Mouse (Mus musculus) adrenal gland, postnatal 4 days (tissue): Measurements from ENCODE around the gene Tssc4. TPM values are rescaled to one million over a fixed set of nuclear protein-coding genes. Genes with fewer than 3 reads are reported as not detected.

Experiments
- DNase-seq, 2 experiments: peaks; one replicate each; pipeline ENCODE4 v3.0.0; 2021 to 2022; ENCODE audit warnings: low spot score in 2 of 2, mixed read lengths in 2 of 2
- total RNA-seq, 2 experiments: library from RNA; stranded (reverse); gene quantifications; 2 replicates each; pipeline ENCODE4 v1.2.3; 2021

Gene Tssc4
- total RNA-seq, 2 experiments from 2014 or later, result 40.1 to 42.4 TPM

GRCm38 (mm10) chr7:143044049-143044825 lies 24.8 kb upstream of the Tssc4 start:
- no peak for DNase-seq

- DNase-seq, result no peak
Measured at GRCm38 (mm10) chr7:143044826-143045206, 24.2 kb upstream of the Tssc4 start.

GRCm38 (mm10) chr7:143046358-143046757 lies 22.7 kb upstream of the Tssc4 start:
- DNase-seq, result no peak

GRCm38 (mm10) chr7:143049331-143049730 lies 19.7 kb upstream of the Tssc4 start:
- DNase-seq, result no peak

GRCm38 (mm10) chr7:143049841-143050816 lies 18.9 kb upstream of the Tssc4 start:
- DNase-seq, result peak in 1 of 2 experiments; percentile 54

GRCm38 (mm10) chr7:143051316-143051715 lies 17.7 kb upstream of the Tssc4 start:
- no peak for DNase-seq

GRCm38 (mm10) chr7:143052626-143053007 lies 16.4 kb upstream of the Tssc4 start, which contains the start of gene Cd81:
TSS of gene Cd81 (plus strand) at chr7:143052739.
- DNase-seq, result peak; percentile 92

- DNase-seq, result peak; percentile 31 to 47
Measured at GRCm38 (mm10) chr7:143053008-143053899, 15.8 kb upstream of the Tssc4 start.

- DNase-seq, result peak in 1 of 2 experiments; percentile 8
Measured at GRCm38 (mm10) chr7:143053961-143054611, 15.0 kb upstream of the Tssc4 start.

- no peak for DNase-seq
Measured at GRCm38 (mm10) chr7:143054612-143054965, 14.5 kb upstream of the Tssc4 start.

GRCm38 (mm10) chr7:143055001-143055400 lies 14.0 kb upstream of the Tssc4 start:
- no peak for DNase-seq

- no peak for DNase-seq
Measured at GRCm38 (mm10) chr7:143055499-143056186, 13.4 kb upstream of the Tssc4 start.

GRCm38 (mm10) chr7:143057023-143057422 lies 12.0 kb upstream of the Tssc4 start:
- DNase-seq, result no peak

GRCm38 (mm10) chr7:143057667-143058220 lies 11.3 kb upstream of the Tssc4 start:
- DNase-seq, result no peak

- no peak for DNase-seq
Measured at GRCm38 (mm10) chr7:143058221-143058697, 10.8 kb upstream of the Tssc4 start.

- no peak for DNase-seq
Measured at GRCm38 (mm10) chr7:143059202-143059870, 9.7 kb upstream of the Tssc4 start.

- DNase-seq, result no peak
Measured at GRCm38 (mm10) chr7:143062704-143063103, 6.3 kb upstream of the Tssc4 start.

GRCm38 (mm10) chr7:143064226-143064625 lies 4.8 kb upstream of the Tssc4 start:
- no peak for DNase-seq

- DNase-seq, result no peak
Measured at GRCm38 (mm10) chr7:143065692-143066091, 3.4 kb upstream of the Tssc4 start.
